Mouse (Mus musculus): ENCODE data around the gene Nfkbid. TPM values are rescaled to one million over a fixed set of nuclear protein-coding genes. Genes with fewer than 3 reads are reported as not detected.
A peak's percentile ranks its signal among the peaks of the same experiment; 100 is the strongest.

Gene Nfkbid
- polyA plus RNA-seq, 1 experiment from 2014 or later: 2.3 TPM

- H3K9me3 ChIP-seq (ENCODE audit: low read length): no peaks in the 10 kb centered on the region
- H3K27ac ChIP-seq (ENCODE audit: low read depth): peak overlapping the region; percentile 83
- H3K4me2 ChIP-seq (ENCODE audit: low read depth, low read length): peak overlapping the region; percentile 29
- H3K4me1 ChIP-seq (ENCODE audit: insufficient read depth): peaks cover 7% of the 10 kb centered on the region
- ATAC-seq (peak; percentile 89), DNase-seq (peak; percentile 81)
- 0 out of 2 replicates have a peak overlapping the region, but pooled peaks have one; percentile 1 for H3K9ac ChIP-seq (replicated peaks)
- 20% methylated on average over 11 of the region's 11 CpGs for WGBS (ENCODE audit: insufficient replicate concordance)
- H3K36me3 ChIP-seq (replicated peaks; ENCODE audit: insufficient read depth, low read length): no peaks in the 10 kb centered on the region
- TF ChIP-seq CTCF (IDR thresholded peaks at IDR 0.05; ENCODE audit: low read depth) (no peak), EP300 (IDR thresholded peaks at IDR 0.05; ENCODE audit: low read depth) (peak; percentile 50)
- no peaks in the 10 kb centered on the region for H3K27me3 ChIP-seq (ENCODE audit: insufficient read depth, low read length)
- H3K4me3 ChIP-seq (ENCODE audit: low read depth, low read length): no peak overlapping the region
These were observed 27.2 kb upstream of the Nfkbid start for GRCm38 (mm10) chr7:30394379-30394778.

DNA sequence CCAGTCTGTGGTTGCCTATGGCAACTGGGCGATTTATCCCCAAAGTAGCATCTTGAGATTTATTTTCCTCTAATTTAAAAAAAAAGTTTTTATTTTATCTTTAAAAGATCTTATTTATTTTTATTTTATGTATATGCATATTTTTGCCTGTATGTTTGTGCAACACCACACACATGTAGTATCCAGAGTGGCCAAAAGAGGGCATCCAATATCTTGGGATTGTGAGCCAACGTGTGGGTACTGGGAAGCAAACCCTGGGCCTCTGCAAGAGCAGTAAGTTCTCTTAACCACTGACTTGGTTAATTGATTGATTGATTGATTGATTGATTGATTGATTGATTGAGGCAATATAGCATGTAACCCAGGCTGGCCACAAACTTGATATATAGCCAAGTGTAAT is 26.7 kb upstream of the Nfkbid start:
- Histone ChIP-seq H3K36me3 (replicated peaks; ENCODE audit: insufficient read depth, low read length) (no peaks in the 10 kb centered on the region), H3K9ac (replicated peaks) (no peak overlapping the region), H3K27me3 (ENCODE audit: insufficient read depth, low read length) (no peaks in the 10 kb centered on the region), H3K27ac (ENCODE audit: low read depth) (peak overlapping the region; percentile 83; the same call in 1 of the 2 replicates), H3K4me1 (ENCODE audit: insufficient read depth) (peaks cover 7% of the 10 kb centered on the region), H3K9me3 (ENCODE audit: low read length) (no peaks in the 10 kb centered on the region), H3K4me3 (ENCODE audit: low read depth, low read length) (no peak overlapping the region), H3K4me2 (ENCODE audit: low read depth, low read length) (0 out of 2 replicates have a peak overlapping the region, but pooled peaks have one; percentile 29)
- WGBS (ENCODE audit: insufficient replicate concordance): 50% methylated on average over 2 of the region's 2 CpGs
- TF ChIP-seq EP300 (IDR thresholded peaks at IDR 0.05; ENCODE audit: low read depth) (no peak), CTCF (IDR thresholded peaks at IDR 0.05; ENCODE audit: low read depth) (peak; percentile 52)
- DNase-seq (no peak), ATAC-seq (peak; percentile 34; the same call in 1 of the 2 replicates)

DNA sequence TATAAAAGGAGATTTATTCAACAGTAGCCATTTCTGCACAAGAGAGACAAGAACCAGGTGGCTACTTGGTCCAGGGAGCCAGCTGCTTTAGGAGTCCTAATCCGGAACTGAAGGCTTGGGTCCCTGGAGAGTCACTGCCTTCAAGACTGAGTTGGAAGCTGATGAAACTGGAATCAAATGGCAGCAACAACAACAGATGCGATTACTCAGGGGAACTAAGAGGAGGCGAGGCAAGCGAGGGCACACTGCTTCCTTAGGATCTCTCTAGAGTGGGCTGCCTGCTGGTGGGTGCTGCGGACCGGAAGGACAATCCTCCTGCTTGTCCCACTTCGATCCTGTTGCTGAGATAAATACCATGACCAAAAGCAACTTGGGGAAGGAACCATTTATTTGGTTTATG is 21.9 kb upstream of the Nfkbid start:
- Histone ChIP-seq H3K4me2 (ENCODE audit: low read depth, low read length) (no peak overlapping the region), H3K4me1 (ENCODE audit: insufficient read depth) (no peaks in the 10 kb centered on the region; the same call in 1 of the 2 replicates), H3K36me3 (replicated peaks; ENCODE audit: insufficient read depth, low read length) (no peaks in the 10 kb centered on the region), H3K4me3 (ENCODE audit: low read depth, low read length) (no peak overlapping the region), H3K9me3 (ENCODE audit: low read length) (no peaks in the 10 kb centered on the region), H3K27ac (ENCODE audit: low read depth) (no peak overlapping the region), H3K27me3 (ENCODE audit: insufficient read depth, low read length) (no peaks in the 10 kb centered on the region), H3K9ac (replicated peaks) (no peak overlapping the region)
- no peak for TF ChIP-seq CTCF (IDR thresholded peaks at IDR 0.05; ENCODE audit: low read depth)
- no peak for TF ChIP-seq EP300 (IDR thresholded peaks at IDR 0.05; ENCODE audit: low read depth)
- ATAC-seq: no peak
- 57% methylated on average over 7 of the region's 7 CpGs for WGBS (ENCODE audit: insufficient replicate concordance)
- no peak for DNase-seq

DNA sequence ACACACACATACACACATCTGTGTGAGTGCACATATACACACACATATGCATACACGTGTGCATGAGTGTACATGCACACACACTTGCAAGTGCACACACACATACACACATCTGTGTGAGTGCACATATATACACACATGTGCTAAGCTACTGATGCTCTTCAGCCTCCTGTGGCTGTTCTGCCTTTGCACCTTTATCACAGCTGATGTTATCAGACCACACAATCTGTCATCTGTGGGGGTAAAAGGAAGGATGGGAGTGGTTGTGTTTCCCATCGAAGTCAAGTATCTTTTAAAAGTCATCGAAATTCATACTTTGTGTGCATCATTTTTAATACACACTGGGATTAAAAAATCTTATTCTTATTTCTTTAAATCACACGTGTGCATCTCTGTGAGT is 19.2 kb upstream of the Nfkbid start:
- H3K4me2 ChIP-seq (ENCODE audit: low read depth, low read length): no peak overlapping the region
- 53% methylated on average over 4 of the region's 4 CpGs for WGBS (ENCODE audit: insufficient replicate concordance)
- TF ChIP-seq CTCF (IDR thresholded peaks at IDR 0.05; ENCODE audit: low read depth): no peak

GRCm38 (mm10) chr7:30408639-30409038 is 12.9 kb upstream of the Nfkbid start:
- ATAC-seq: no peak
- TF ChIP-seq EP300 (IDR thresholded peaks at IDR 0.05; ENCODE audit: low read depth): no peak
- TF ChIP-seq CTCF (IDR thresholded peaks at IDR 0.05; ENCODE audit: low read depth): no peak
- Histone ChIP-seq H3K4me3 (ENCODE audit: low read depth, low read length) (no peak overlapping the region), H3K27me3 (ENCODE audit: insufficient read depth, low read length) (no peaks in the 10 kb centered on the region), H3K9ac (replicated peaks) (no peak overlapping the region), H3K9me3 (ENCODE audit: low read length) (no peaks in the 10 kb centered on the region), H3K4me1 (ENCODE audit: insufficient read depth) (peaks cover 5% of the 10 kb centered on the region; the same call in 1 of the 2 replicates), H3K4me2 (ENCODE audit: low read depth, low read length) (no peak overlapping the region), H3K36me3 (replicated peaks; ENCODE audit: insufficient read depth, low read length) (no peaks in the 10 kb centered on the region), H3K27ac (ENCODE audit: low read depth) (no peak overlapping the region)
- WGBS (ENCODE audit: insufficient replicate concordance): 79% methylated on average over 3 of the region's 3 CpGs
- DNase-seq: no peak

More for the DNA sequence above, 19.2 kb upstream of the Nfkbid start:
- no peak for DNase-seq
- ATAC-seq: no peak
- H3K4me1 ChIP-seq (ENCODE audit: insufficient read depth): no peaks in the 10 kb centered on the region
- no peak overlapping the region for H3K9ac ChIP-seq (replicated peaks)
- no peak overlapping the region for H3K4me3 ChIP-seq (ENCODE audit: low read depth, low read length)
- no peaks in the 10 kb centered on the region for H3K27me3 ChIP-seq (ENCODE audit: insufficient read depth, low read length)
- no peaks in the 10 kb centered on the region for H3K36me3 ChIP-seq (replicated peaks; ENCODE audit: insufficient read depth, low read length)
- H3K9me3 ChIP-seq (ENCODE audit: low read length): no peaks in the 10 kb centered on the region
- H3K27ac ChIP-seq (ENCODE audit: low read depth): no peak overlapping the region

GRCm38 (mm10) chr7:30409789-30410188 is 11.7 kb upstream of the Nfkbid start:
- no peaks in the 10 kb centered on the region for H3K27me3 ChIP-seq (ENCODE audit: insufficient read depth, low read length)
- no peaks in the 10 kb centered on the region for H3K36me3 ChIP-seq (replicated peaks; ENCODE audit: insufficient read depth, low read length)
- WGBS (ENCODE audit: insufficient replicate concordance): 58% methylated on average over 2 of the region's 2 CpGs
- no peak overlapping the region for H3K9ac ChIP-seq (replicated peaks)
- H3K4me3 ChIP-seq (ENCODE audit: low read depth, low read length): no peak overlapping the region
- H3K27ac ChIP-seq (ENCODE audit: low read depth): 0 out of 2 replicates have a peak overlapping the region, but pooled peaks have one; percentile 6
- TF ChIP-seq EP300 (IDR thresholded peaks at IDR 0.05; ENCODE audit: low read depth) (no peak), CTCF (IDR thresholded peaks at IDR 0.05; ENCODE audit: low read depth) (no peak)
- no peak for ATAC-seq
- H3K4me2 ChIP-seq (ENCODE audit: low read depth, low read length): no peak overlapping the region
- peaks cover 5% of the 10 kb centered on the region; the same call in 1 of the 2 replicates for H3K4me1 ChIP-seq (ENCODE audit: insufficient read depth)
- no peak for DNase-seq
- H3K9me3 ChIP-seq (ENCODE audit: low read length): no peaks in the 10 kb centered on the region
